In genomic region chr1:36263833-36264488, GRCm38 (mm10) we compare ENCODE assay signal across 8 mouse cellular contexts. TPM values are rescaled to one million over a fixed set of nuclear protein-coding genes. Genes with fewer than 3 reads are reported as not detected.
DNase-seq lines count a peak whose midpoint lies in the region; ATAC-seq lines count a peak whose summit lies in the region.

No protein-coding gene starts in this region.

- H3K4me1 ChIP-seq in forebrain, embryonic 14.5 days (ENCODE audit: control insufficient read depth, insufficient read depth, low read length) = no peaks in the 10 kb centered on the region
- no peaks in the 10 kb centered on the region for H3K4me1 ChIP-seq in forebrain, embryonic 12.5 days
- no peaks in the 10 kb centered on the region for H3K4me1 ChIP-seq in embryonic facial prominence, embryonic 15.5 days

- H3K36me3 ChIP-seq in forebrain, embryonic 14.5 days (ENCODE audit: control insufficient read depth, insufficient read depth, low read length) = no peaks in the 10 kb centered on the region
- no peaks in the 10 kb centered on the region for H3K36me3 ChIP-seq in forebrain, embryonic 12.5 days (replicated peaks)
- no peaks in the 10 kb centered on the region for H3K36me3 ChIP-seq in embryonic facial prominence, embryonic 15.5 days

- 70% methylated on average over 13 of the region's 13 CpGs for WGBS in forebrain, embryonic 14.5 days
- WGBS in forebrain, embryonic 12.5 days = 81% methylated on average over 13 of the region's 13 CpGs
- 50% methylated on average over 13 of the region's 13 CpGs for WGBS in embryonic facial prominence, embryonic 15.5 days

- H3K4me2 ChIP-seq in forebrain, embryonic 14.5 days (ENCODE audit: low read length) = no peak overlapping the region
- H3K4me2 ChIP-seq in forebrain, embryonic 12.5 days = no peak overlapping the region
- no peak overlapping the region for H3K4me2 ChIP-seq in embryonic facial prominence, embryonic 15.5 days (replicated peaks)

- H3K9ac ChIP-seq in forebrain, embryonic 14.5 days (ENCODE audit: low read length) = no peak overlapping the region
- H3K9ac ChIP-seq in forebrain, embryonic 12.5 days = no peak overlapping the region
- no peak overlapping the region for H3K9ac ChIP-seq in embryonic facial prominence, embryonic 15.5 days

- no peaks in the 10 kb centered on the region for H3K27me3 ChIP-seq in forebrain, embryonic 14.5 days (replicated peaks; ENCODE audit: control insufficient read depth, insufficient read depth, low read length)
- peaks cover 10% of the 10 kb centered on the region for H3K27me3 ChIP-seq in forebrain, embryonic 12.5 days
- peaks cover 8% of the 10 kb centered on the region for H3K27me3 ChIP-seq in embryonic facial prominence, embryonic 15.5 days

- no peaks in the 10 kb centered on the region for H3K9me3 ChIP-seq in forebrain, embryonic 14.5 days (replicated peaks; ENCODE audit: control insufficient read depth, low read length)
- no peaks in the 10 kb centered on the region for H3K9me3 ChIP-seq in forebrain, embryonic 12.5 days
- H3K9me3 ChIP-seq in embryonic facial prominence, embryonic 15.5 days (replicated peaks) = no peaks in the 10 kb centered on the region

- no peak overlapping the region for H3K27ac ChIP-seq in forebrain, embryonic 14.5 days (ENCODE audit: low read depth, low read length)
- H3K27ac ChIP-seq in forebrain, embryonic 12.5 days = no peak overlapping the region
- peak overlapping the region; percentile 29; the same call in 1 of the 2 replicates for H3K27ac ChIP-seq in embryonic facial prominence, embryonic 15.5 days (replicated peaks)

- peak; percentile 11 for DNase-seq in forebrain, embryonic 14.5 days (ENCODE audit: low spot score)
- peak; percentile 63 for DNase-seq in kidney, adult 11 months
- DNase-seq in lung, postnatal 10 days = peak; percentile 87
- DNase-seq in thymus, adult 18-20 months = peak; percentile 54 to 79
- no peak for DNase-seq in ovary, postnatal 36 days (ENCODE audit: low spot score)
- no peak for DNase-seq in testis, postnatal 10 days (ENCODE audit: low spot score)

- no peak overlapping the region for H3K4me3 ChIP-seq in forebrain, embryonic 14.5 days (ENCODE audit: low read depth, low read length)
- H3K4me3 ChIP-seq in forebrain, embryonic 12.5 days (replicated peaks) = no peak overlapping the region
- no peak overlapping the region for H3K4me3 ChIP-seq in embryonic facial prominence, embryonic 15.5 days (replicated peaks)

- ATAC-seq in forebrain, embryonic 14.5 days = no peak
- no peak for ATAC-seq in forebrain, embryonic 12.5 days (ENCODE audit: low FRiP score)
- ATAC-seq in embryonic facial prominence, embryonic 15.5 days (ENCODE audit: insufficient number of reproducible peaks, low FRiP score, low TSS enrichment, low read depth) = no peak

RNA-seq across cellular contexts. Expression of gene Neurl3, which starts 10.5 kb away (rescaled TPM):
- 0.32 and 0.51 TPM in 2 replicates for polyA plus RNA-seq in forebrain, embryonic 14.5 days (2014; fragmentation: Nextera tagmentation; extraction: Ambion mirVana)
- 0.34 and 0.45 TPM in 2 replicates for polyA plus RNA-seq in forebrain, embryonic 12.5 days (2016; fragmentation: Nextera tagmentation; extraction: Ambion mirVana)
- 1.5 and 2.2 TPM in 2 replicates for polyA plus RNA-seq in embryonic facial prominence, embryonic 15.5 days (2015; fragmentation: Nextera tagmentation; extraction: Ambion mirVana)

RNA-seq across cellular contexts. Expression of gene Uggt1, which starts 19.4 kb away (rescaled TPM):
- 66.8 and 75.9 TPM in 2 replicates for polyA plus RNA-seq in forebrain, embryonic 14.5 days (2014; fragmentation: Nextera tagmentation; extraction: Ambion mirVana)
- polyA plus RNA-seq in forebrain, embryonic 12.5 days (2016; fragmentation: Nextera tagmentation; extraction: Ambion mirVana) = 59.8 and 65.3 TPM in 2 replicates
- polyA plus RNA-seq in embryonic facial prominence, embryonic 15.5 days (2015; fragmentation: Nextera tagmentation; extraction: Ambion mirVana) = 56.8 and 57.2 TPM in 2 replicates

RNA-seq across cellular contexts. Expression of gene Arid5a, which starts 43.6 kb away (rescaled TPM):
- polyA plus RNA-seq in forebrain, embryonic 14.5 days (2014; fragmentation: Nextera tagmentation; extraction: Ambion mirVana) = 1.8 and 2.0 TPM in 2 replicates
- polyA plus RNA-seq in forebrain, embryonic 12.5 days (2016; fragmentation: Nextera tagmentation; extraction: Ambion mirVana) = 2.0 and 2.1 TPM in 2 replicates
- polyA plus RNA-seq in embryonic facial prominence, embryonic 15.5 days (2015; fragmentation: Nextera tagmentation; extraction: Ambion mirVana) = 15.5 and 16.1 TPM in 2 replicates

Comparison
In these comparisons a context has a peak if more than half of its experiments do, and no peak if none do; other contexts are left out.
1. DNase-seq: peak in forebrain, embryonic 14.5 days (single experiment), kidney, adult 11 months (single experiment), lung, postnatal 10 days (single experiment) and thymus, adult 18-20 months (2 of 2); none in ovary, postnatal 36 days (single experiment) and testis, postnatal 10 days (single experiment).